Mouse (Mus musculus): ENCODE data around the gene Hoxa11. TPM values are rescaled to one million over a fixed set of nuclear protein-coding genes. Genes with fewer than 3 reads are reported as not detected.
A peak's percentile ranks its signal among the peaks of the same experiment; 100 is the strongest.

The Hoxa11 gene
- total RNA-seq, 4 experiments from 2014 or later: 2.0 to 3.0 (median 2.9) TPM

DNA sequence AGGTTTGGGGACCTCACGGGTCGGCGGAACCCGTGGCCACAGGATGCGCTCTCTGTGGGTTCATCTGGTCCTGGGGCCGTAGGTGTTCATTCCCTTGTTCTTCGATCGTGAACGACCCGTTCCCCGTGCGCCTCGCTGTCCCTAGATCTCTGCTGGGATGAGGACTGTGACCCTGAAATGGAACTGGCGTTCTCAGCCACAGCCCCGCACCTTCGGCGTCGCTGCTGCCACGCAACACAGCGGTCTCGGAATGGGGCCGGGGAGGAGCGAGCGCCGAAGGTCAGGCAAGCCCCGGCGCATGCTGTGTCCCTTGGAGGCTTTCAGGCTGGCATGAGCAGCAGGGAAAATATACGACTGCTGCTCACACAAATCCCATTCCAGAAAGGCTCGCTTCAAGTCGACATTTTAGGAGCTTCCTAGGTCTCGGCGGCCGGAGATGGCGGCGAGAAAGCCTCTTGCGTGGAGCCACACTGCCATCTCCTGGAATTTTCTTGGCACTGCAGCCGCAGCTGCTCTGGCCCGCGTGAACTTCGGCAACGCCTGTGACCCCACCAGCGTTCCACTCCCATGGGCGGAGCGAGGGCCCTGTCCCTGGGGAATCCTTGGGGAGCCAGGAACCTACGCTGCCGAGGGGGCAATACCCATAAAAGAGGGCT is 24.1 kb downstream of the Hoxa11 start, which contains the start of gene Hoxa7:
Hoxa7 (minus strand) TSS at position 518 of the 656 bp plus-strand sequence.
- peak; percentile 92 for DNase-seq (ENCODE audit: low spot score in 2 of 2)

DNA sequence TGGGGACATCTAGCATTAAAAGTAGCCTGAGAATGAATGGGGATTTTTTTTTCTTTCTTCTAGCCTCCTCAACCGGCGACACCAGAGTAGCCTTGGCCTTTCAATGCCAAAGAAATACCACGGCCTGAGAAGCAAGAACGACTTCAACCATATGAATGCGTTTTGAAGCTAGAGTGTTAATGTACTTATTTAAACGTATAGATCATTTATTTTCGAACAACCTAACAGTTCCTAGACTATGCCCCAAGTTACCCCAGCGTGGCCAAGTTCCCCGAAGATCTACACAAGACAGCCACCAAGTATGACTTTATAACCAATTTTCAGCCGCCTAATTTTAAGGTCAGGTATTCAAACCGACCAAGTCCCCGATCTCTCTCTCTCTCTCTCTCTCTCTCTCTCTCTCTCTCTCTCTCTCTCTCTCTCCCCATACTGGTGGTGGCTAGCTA is 24.7 kb downstream of the Hoxa11 start:
- DNase-seq (ENCODE audit: low spot score in 2 of 2): no peak

DNA sequence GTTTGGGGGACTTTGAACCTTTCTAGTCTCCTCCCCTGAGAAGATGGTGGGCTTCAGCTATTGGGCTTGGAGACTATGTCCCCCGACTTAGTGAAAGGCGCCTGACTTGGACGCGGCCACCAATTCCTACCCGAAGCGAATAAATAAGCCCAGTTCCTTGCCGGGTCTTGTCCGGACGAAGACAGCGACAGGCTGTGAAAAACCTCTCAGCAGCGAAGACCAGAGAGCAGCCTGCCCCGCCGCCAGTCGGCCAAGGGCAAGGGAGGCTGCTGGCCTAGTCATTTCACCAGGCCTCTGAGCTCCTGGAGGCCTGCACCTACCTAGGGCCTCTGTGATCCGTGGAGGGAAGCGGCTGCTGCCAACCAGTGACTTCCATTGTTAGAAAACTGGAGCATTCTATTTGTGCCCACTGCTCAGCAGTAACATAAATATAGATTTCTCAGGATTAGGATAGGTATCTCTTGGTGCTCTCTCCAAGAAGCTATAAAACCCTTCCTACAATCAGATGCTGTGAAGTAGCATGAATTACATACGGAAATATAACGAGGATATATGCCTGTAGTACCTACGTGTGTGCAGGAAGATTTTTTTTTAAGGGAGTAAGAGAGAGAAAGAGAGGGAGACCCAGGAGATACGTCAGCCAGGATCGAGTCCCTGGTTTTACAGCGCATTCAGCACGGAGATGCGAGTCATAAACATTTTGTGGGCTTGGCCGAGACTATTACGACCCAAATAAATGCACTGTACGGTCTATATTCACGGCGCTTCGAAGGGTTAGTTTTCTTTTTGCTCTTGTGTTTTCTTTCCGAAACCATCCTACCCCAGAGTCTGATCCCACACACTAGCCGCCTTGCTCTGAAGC is 25.4 kb downstream of the Hoxa11 start:
- no peak for DNase-seq (ENCODE audit: low spot score in 2 of 2)

DNA sequence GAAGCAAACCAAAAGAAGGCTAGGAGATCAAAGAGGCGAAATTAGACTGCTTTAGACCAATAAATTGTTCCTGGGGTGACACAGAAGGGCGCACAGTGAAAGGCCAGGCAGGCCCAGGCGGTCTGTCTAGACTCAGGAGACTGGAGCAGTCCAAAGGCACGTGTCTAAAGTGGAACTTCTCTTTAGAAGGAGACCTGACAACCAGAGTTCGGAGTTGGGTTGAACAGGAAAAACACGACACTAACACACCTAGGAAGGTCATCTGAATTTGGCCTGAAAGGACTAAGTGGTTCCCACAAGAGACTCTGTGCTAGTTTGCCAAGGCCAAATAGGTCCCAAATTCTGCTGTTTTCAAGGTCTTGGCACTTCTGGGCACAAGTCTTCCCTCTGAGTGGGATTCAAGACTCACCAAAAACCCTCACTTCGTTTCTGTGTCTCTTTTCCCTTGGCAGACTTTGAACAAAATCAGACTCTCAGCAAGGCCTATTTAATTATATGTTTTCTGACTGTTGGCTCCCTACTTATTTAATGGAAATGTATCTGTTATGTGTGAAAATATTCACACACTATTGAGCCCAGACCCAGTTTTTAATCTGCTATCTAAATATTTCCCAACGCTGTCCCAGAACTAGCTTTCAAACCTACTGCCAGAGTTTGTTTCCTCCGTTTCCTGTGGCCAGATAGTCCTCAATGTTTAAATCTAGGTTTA is 26.2 kb downstream of the Hoxa11 start:
- DNase-seq (ENCODE audit: low spot score in 2 of 2): no peak

DNA sequence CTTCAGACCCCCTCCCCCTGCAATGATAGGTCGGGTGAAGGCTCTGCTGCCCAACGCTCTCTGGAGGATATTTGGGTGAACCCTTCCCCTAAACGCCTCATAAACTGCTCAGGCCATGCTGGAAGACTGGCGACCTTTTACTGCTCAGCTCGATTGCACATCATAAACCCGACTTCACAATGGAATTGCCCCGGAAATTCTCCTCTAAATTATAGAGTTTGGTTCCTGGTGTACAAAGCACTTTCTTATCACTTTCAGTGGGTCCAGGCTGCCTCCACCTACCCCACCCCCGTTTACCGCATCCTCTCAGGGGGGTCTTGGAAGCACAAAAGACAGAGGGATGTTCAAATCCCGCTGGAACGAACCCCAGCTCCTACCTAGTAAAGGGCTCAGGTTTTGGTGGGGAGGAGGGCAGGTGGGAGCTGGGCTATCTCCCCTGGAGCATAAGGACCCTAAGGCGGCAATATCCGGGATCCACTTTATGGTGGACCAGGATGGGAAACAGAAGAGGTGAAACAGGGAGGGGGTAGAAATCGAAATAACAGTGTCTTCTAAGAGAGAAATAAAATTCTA is 26.9 kb downstream of the Hoxa11 start:
- no peak for DNase-seq (ENCODE audit: low spot score in 2 of 2)

DNA sequence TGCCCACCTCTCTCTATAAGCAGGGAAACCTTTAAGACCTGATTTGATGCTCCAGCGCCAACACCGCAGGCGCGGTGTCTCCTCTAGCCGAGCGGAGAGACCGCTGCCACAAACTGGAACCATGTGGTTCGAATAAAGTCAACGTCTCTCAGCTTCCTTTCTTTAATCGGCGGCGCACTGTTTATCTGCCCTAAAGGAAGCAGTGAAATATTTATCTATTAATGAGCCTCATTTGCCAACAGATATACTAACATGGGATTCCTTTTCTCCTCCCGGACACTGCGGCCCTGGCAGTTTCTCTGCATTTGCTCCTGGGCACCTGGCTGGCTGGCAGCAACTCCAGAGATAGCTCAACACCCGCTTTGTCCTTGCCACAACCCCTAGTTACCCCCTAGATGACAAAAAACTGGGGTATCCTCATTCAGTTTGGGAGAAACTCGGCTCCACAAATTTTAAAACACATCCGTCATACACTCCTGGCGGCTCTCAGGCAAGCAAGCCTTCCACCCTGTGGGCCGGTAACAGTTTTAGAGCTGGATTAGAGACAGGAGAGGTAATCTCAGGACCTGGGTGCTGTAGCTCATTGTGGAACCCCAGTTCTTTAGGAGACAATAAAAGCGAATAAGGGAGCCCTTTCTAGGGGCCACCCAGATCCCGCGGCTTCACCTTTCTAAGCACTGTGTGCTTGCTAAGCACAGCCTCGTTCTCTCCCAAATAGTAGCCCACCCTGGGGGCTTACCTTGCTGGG is 27.5 kb downstream of the Hoxa11 start:
- DNase-seq (ENCODE audit: low spot score in 2 of 2): no peak

DNA sequence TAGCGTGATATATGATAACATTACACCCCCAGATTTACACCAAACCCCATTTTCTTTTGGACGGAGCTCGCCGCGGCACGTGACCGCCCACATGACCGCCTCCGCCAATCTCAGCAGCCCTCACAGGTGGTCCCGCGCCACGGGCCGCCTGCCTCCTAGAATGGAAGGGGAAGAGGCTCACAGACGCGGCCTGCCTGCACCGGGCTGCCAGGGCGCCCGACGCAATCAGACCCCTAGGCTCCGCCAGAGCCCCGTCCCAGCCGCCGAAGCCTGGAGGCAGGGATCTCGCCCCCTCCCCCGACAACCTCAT is 28.2 kb downstream of the Hoxa11 start:
- peak; percentile 77 to 82 for DNase-seq (ENCODE audit: low spot score in 2 of 2)

DNA sequence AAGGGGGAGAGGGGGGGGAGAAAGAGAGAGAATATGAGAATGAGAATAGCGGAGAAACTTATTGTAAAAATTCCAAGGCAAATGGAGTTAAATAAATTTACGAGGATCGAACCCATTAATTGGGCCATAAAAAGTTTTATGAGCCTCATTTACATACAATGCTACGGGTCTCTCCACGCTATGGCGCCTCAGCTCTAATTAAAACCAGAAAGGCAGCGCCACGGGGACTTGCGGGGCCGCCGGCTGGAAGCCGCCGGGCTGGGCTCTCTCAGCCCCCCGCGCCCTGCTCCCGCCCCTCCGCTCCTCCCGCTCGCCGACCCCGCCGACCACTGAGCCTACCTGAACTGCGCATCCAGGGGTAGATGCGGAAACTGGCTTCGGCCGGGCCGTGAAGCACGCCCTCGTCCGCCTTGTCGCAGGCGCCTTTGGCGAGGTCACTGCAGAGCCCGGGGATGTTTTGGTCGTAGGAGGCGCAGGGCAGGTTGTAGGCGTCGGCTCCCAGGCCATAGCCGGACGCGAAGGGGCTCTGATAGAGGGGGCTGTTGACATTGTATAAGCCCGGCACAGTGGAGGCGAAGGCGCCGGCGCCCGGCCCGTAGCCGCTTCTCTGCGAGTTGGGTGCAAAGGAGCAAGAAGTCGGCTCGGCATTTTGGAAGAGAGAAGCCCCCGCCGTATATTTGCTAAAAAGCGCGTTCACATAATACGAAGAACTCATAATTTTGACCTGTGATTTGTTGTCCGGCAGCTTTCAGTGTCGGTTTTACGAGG is 28.7 kb downstream of the Hoxa11 start:
- DNase-seq (ENCODE audit: low spot score in 2 of 2): peak in 1 of 2 experiments; percentile 14

DNA sequence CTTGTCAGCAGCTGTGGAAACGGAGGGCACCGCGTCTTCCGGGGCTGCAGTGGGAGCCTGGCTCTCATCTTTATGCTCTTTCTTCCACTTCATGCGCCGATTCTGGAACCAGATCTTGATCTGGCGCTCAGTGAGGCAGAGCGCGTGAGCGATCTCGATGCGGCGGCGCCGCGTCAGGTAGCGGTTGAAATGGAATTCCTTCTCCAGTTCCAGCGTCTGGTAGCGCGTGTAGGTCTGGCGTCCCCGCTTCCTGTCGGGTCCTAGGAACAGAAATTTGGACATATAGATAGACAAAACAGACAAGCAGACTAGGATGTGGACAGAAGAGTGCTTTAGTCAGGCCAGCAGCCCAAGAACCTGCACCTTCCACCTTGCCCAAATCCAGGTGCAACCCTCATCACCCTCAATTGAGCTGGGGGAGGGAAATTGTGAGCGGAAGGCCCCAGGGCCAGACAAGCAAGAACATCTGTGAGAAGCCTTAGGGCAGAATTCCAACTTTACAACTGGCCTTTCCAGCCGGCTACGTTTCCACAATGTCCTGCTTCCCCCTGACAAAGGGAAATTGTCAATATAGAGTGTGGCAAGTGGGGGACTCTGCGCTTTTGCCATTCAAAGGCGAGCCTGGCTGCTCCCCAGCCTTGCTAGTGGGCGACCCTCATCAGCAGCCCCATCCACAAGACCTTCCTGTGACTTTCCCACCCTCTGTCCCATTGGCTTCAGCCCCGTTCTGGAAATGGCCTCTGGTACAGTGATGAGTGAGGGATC is 29.7 kb downstream of the Hoxa11 start:
- DNase-seq (ENCODE audit: low spot score in 2 of 2): no peak

DNA sequence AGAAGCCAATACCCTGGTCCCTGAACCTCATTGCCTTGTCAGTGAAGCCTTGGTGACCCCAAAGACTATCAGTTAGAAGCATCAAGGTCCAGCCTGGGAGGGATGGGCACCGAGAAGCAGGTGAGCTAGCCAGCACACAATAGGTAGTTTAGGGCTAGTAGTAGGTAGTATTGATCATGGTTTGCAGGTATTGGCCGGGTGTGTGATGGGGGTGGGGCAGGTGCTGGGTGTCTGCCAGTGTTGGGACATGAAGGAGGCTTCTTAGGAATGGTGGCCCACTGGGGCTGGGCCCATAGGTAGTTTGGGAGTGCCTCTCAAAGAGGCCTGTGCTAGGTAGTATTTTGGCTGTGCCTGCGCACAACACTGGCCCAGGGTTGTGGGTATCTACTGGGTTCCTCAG is 30.5 kb downstream of the Hoxa11 start:
- DNase-seq (ENCODE audit: low spot score in 2 of 2): no peak

DNA sequence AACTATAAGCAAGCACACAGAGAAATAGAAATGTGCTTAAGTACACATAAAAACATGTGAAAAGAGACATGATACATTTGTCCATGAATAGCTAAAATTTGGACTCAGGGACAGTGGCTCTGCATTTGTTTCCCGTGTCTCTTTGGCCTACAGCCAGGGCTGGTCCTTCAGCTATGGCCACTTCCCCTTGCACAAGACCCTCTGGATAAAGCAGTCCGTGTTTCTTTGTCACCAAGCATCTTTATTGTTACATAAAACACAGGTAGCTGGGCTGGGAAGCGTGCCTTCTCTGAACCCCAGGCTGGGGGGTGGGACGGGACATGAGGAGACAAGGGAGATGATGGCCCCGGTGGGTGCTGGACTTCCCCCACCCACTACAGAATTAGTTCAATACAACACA is 31.3 kb downstream of the Hoxa11 start:
- peak in 1 of 2 experiments; percentile 4 for DNase-seq (ENCODE audit: low spot score in 2 of 2)

DNA sequence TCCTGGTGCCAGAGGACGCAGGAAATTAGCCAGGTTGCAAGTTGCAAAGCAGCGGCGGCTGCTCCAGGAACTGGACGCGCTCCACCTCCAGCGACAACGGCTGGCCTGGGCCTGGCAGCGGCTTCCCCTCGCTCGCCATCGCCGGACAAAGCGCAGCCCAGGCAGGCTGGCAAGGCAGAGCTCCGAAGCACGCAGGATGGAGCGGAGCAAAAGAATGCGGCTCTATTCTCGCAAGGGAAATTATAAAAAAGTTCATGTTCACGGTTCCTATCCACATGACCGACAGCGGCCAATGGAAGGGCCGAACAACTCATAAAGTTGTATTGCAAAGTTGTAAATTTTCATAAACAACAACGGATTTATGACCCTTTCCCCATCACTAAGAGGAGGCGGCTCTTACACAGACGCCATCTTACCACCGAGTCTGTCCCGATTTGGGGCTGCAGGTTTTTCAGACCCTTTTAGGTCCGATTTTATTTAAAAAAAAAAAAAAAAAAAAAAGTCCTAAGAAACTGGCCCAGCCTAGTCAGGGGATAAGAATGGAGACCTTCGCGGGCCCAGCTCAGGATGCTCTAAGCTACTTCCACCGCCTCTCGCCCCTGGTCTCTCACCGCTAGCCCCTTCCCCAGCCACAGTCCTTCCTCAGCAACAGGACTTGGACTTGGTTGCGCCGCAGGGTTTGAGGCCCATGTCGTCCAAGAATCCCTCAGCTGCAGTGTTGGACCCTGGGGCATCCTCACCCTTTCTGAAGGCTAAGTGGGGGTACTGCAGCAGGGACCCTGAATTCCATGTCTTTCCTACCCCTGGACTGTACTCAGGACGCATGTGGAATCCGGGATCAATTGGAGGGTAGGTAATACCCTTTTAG is 32.3 kb downstream of the Hoxa11 start, which contains the start of the genes Hoxa3 and Gm28308:
Hoxa3 (minus strand) TSS at position 218 of the 868 bp plus-strand sequence.
Gm28308 (minus strand) TSS at position 221 of the 868 bp plus-strand sequence.
- peak; percentile 43 to 54 for DNase-seq (ENCODE audit: low spot score in 2 of 2)

DNA sequence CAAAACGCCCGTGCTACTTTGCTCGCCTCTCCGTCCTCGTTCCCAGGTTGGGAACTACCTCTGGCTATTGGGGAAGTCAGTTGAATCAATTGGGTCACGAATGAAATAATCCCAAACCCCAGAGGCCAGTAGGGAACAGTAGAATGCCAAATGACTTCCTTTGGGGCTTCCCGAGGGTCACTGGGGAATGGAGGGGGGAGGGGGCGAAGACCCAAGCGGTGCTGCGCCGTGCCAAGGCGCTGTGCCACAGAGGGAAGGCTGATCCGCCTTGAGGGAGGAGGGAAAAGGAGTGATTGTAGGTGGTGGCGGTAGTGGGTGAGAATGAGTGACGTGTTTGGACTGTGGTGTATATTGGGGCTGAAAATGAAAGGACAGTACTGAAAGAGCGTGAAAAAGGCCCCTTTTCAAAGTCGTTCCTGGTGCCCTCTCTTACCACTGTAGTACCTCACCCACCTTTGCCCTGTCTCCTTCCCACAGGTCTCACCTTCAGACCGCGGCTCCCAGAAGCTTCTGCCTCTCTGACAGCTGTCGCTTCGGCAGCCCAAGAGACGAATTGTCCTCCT is 33.0 kb downstream of the Hoxa11 start:
- DNase-seq (ENCODE audit: low spot score in 2 of 2): peak in 1 of 2 experiments; percentile 17

DNA sequence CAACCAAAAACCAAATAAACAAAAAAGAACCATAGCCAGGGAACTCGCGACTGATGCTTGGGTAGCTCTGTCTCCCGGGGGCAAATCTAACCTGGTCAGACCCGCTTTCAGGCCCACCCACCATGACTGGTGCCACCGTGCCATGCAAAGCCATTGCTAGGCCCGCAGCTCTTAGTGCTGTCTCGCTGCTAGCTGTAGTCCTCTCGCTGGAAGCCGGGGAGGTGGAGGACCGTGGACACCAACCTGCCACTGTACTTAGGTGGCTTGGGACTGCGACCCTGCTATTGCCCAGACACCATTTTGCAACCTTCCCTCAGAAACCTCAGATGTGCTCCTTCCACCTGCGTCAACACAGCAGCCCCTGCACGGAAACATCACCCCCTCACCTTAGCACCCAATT is 33.6 kb downstream of the Hoxa11 start:
- peak in 1 of 2 experiments; percentile 11 for DNase-seq (ENCODE audit: low spot score in 2 of 2)

DNA sequence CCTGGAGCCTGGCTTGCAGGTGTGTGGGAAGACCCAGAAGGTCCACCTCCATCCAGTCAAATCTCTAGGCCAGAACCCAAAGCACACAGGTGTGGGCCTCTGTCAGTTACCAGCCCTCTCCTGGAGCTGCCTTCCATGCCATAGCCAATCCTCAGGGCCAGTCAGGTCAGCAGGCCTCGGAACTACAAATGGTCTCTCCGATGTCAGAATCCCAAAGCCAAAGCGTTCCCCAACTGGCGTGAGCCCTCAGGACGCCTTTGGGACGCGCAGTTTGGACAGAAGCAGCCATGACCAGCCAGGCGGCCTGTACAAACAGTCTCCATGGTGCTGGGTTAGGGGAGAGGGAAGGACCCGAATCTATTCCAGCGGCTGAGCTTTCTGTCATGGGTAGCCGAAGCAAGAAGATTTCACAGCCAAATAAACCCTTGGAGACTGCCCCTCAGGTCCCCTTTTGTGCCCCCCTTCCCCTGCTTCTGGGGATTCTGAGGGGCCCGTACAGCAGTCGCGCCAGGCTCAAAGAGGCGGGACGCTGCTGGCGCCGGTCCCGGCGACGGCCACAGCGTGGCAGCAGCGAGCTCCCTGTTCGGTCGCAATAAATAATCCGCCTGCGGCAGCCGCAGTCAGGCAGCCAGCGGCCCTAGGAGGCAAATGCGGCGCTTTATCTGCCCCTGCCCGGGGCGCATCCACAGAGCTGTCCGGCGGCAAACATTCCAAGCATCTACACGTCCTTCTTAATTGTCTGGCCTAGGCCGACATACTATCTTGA is 34.3 kb downstream of the Hoxa11 start:
- DNase-seq (ENCODE audit: low spot score in 2 of 2): peak; percentile 63 to 70

DNA sequence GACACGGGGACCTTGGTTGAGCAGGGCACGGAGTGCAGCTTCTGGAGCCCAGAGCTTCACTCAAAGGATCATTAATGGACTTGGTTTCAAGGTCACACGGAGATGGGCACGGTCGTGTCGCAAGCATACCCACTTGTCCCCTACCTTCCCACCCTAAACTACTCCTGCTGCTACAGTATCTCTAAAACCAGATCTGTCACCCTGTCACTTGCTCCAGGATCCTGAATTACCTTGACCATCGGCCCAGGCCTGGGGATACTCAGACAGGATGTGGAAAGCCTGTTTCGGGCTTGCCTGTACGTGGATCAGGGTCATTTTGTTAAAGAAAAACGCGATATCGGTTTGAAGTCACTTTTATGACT is 35.9 kb downstream of the Hoxa11 start:
- DNase-seq (ENCODE audit: low spot score in 2 of 2): no peak

All from gastrocnemius, adult 8-10 months (tissue).